Mouse (Mus musculus) olfactory bulb, adult 2 months (tissue): ENCODE results near the gene Oas1c. TPM values are rescaled to one million over a fixed set of nuclear protein-coding genes. Genes with fewer than 3 reads are reported as not detected.
A peak's percentile ranks its signal among the peaks of the same experiment; 100 is the strongest.
"Not testable (repeated sequence)": the region's sequence is repeated elsewhere in the genome, so short reads cannot be mapped to it uniquely, and the experiment has no call there.

Experiments used
- H3K27ac ChIP-seq: fragments of 200-500 bp; 2 replicates; pipeline ENCODE4 v1.5.1; 2012; ENCODE audit warnings: low read depth, low read length; ENCODE audit not compliant: insufficient read depth
- H3K4me1 ChIP-seq: fragments of 200-500 bp; 2 replicates; pipeline ENCODE4 v1.6.1; 2012; ENCODE audit warnings: low read length; ENCODE audit not compliant: control insufficient read depth, insufficient read depth
- H3K4me3 ChIP-seq: fragments of 200-500 bp; 2 replicates; pipeline ENCODE4 v1.5.1; 2012; ENCODE audit warnings: mild to moderate bottlenecking, low read depth, low read length, moderate library complexity; ENCODE audit not compliant: insufficient read depth
- CTCF ChIP-seq: fragments of 200-500 bp; IDR thresholded peaks from 2 replicates; pipeline ENCODE4 v1.5.1; 2012; ENCODE audit warnings: low read depth, mild to moderate bottlenecking, low read length, moderate library complexity; ENCODE audit not compliant: insufficient read depth
- POLR2A ChIP-seq: fragments of 200-500 bp; IDR thresholded peaks from 2 replicates; pipeline ENCODE4 v1.6.1; 2012; ENCODE audit warnings: mild to moderate bottlenecking, low read depth, low read length, moderate library complexity; ENCODE audit not compliant: insufficient read depth
- WGBS: fragments of 180-500 bp; shearing (Covaris S2); methylation state at CpG from one replicate; pipeline ENCODE4 v1.1.7; 2018; 5-methylcytosine and 5-hydroxymethylcytosine counted together
- polyA plus RNA-seq: library from polyadenylated mRNA; stranded (reverse); fragments of >200 nt; gene quantifications from 2 replicates; pipeline ENCODE4 v1.2.4, GENCODE M21; 2012; ENCODE audit warnings: low replicate concordance; ENCODE audit not compliant: missing spikeins, insufficient read depth, insufficient read length

Gene Oas1c
- polyA plus RNA-seq, 1 experiment, result not detected

- H3K4me1 ChIP-seq, result no peaks in the 10 kb centered on the region
- TF ChIP-seq CTCF, result no peak
- no peak for TF ChIP-seq POLR2A
These were observed 18.7 kb upstream of the Oas1c start for GRCm38 (mm10) chr5:120831031-120831430.

GRCm38 (mm10) chr5:120818999-120819398, 6.7 kb upstream of the Oas1c start:
- no peak overlapping the region for H3K27ac ChIP-seq
- TF ChIP-seq POLR2A, result no peak
- no peak for TF ChIP-seq CTCF
- H3K4me3 ChIP-seq, result no peak overlapping the region
- no peaks in the 10 kb centered on the region for H3K4me1 ChIP-seq

More at GRCm38 (mm10) chr5:120831031-120831430, 18.7 kb upstream of the Oas1c start:
- no peak overlapping the region for H3K27ac ChIP-seq
- 81% methylated on average over 4 of the region's 4 CpGs for WGBS
- H3K4me3 ChIP-seq, result no peak overlapping the region

GRCm38 (mm10) chr5:120815949-120816348, 3.6 kb upstream of the Oas1c start:
- 71% methylated on average over 3 of the region's 3 CpGs for WGBS
- TF ChIP-seq CTCF (peak; percentile 17; the same call in 1 of the 2 replicates), POLR2A (no peak)
- H3K4me3 ChIP-seq, result no peak overlapping the region
- no peak overlapping the region for H3K27ac ChIP-seq
- peaks cover 4% of the 10 kb centered on the region; the same call in 1 of the 2 replicates for H3K4me1 ChIP-seq

DNA sequence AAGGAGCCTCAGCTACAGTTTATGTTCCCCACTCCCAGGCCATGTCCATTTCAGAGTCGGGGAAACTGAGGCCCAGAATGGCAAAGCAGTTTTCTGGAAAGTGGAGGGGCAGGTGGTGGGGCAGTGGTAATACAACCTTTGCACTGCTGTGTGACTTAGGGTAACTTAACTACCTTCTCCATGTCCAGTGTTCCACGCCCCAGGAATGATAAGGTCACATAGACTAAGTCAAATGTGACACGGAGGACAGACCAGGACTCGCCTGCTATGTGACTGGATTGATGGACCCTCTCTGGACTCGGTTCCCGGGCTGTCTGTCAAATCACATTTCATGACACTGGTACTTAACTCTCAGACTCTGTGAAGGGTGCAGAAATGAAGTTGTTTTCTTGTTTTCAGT, 709 bp upstream of the Oas1c start:
- peak overlapping the region; percentile 49 for H3K4me3 ChIP-seq
- TF ChIP-seq POLR2A, result no peak
- no peak for TF ChIP-seq CTCF
- 80% methylated on average over 6 of the region's 6 CpGs for WGBS
- H3K27ac ChIP-seq, result no peak overlapping the region
- H3K4me1 ChIP-seq, result peaks cover 4% of the 10 kb centered on the region; the same call in 1 of the 2 replicates

DNA sequence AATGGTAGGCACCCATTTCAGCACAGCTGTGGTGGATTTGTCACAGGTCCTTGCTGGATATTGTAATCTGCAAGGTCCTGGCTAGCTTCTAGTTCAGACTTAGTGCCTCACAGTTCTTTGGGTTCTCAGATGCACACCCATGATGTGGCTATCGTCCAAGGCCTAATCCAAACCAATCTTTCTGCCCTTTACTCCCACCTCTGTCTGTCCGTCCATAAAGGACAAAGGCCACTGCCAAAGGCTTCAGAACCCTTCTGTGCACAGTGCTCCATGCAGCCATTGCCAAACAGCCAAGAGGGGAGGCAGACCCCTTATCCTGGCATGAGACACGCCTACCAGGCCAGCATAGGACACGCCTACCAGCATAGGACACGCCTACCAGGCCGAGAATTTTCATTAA, 3.1 kb downstream of the Oas1c start:
- TF ChIP-seq CTCF, result no peak
- no peak for TF ChIP-seq POLR2A
- no peak overlapping the region for H3K4me3 ChIP-seq
- no peak overlapping the region for H3K27ac ChIP-seq
- WGBS, result 36% methylated on average over 6 of the region's 6 CpGs
- peaks cover 4% of the 10 kb centered on the region; the same call in 1 of the 2 replicates for H3K4me1 ChIP-seq

DNA sequence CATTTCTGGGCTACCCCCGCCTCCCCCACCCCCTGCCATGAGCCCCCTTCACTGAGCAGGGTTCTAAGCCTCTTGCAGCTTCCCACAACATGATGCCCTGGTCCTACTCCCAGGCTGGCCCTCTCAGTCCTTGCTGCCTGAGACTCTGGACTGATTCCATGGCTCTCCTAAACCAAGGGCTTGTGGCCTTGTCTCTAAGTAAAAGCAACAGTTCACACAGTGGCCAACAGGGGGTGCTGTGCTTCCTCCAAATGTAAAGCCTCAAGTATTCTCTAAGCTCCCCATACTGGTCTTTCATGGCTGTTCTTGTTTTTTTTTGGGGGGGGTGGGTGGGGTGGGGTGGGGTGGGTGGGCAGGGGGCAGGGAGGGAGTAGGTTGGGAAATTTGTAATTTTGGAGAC, 5.9 kb downstream of the Oas1c start:
- TF ChIP-seq POLR2A (no peak), CTCF (peak; percentile 38; the same call in 1 of the 2 replicates)
- H3K27ac ChIP-seq, result no peak overlapping the region
- H3K4me3 ChIP-seq, result no peak overlapping the region
- WGBS, result 78% methylated on average over 1 of the region's 1 CpGs
- H3K4me1 ChIP-seq, result no peaks in the 10 kb centered on the region

- no peak overlapping the region for H3K27ac ChIP-seq
- H3K4me3 ChIP-seq, result no peak overlapping the region
- 70% methylated on average over 2 of the region's 2 CpGs for WGBS
- TF ChIP-seq POLR2A (no peak), CTCF (no peak)
- H3K4me1 ChIP-seq, result no peaks in the 10 kb centered on the region
These were observed 8.7 kb downstream of the Oas1c start for GRCm38 (mm10) chr5:120803596-120803995.

DNA sequence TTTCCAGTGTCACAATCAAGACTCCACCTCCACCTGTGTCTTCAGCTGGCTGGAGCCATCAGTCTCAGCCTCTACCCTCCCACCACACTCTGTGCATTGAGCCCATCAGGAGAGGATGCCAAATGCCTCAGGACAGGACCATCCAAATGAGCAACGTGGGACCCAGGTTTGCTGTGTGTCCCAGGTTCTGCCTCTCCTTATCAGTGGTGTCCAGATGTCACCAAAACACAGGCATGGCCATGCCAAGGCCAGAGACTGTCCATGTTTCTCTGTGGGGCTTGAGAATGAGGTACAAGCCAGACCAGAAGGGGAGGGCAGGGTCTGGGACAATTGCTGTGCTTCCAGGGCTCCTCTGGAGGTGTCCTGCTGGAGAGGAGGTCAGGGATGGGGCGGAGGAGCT, 13.4 kb downstream of the Oas1c start:
- H3K27ac ChIP-seq, H3K4me3 ChIP-seq, H3K4me1 ChIP-seq: not testable (repeated sequence)
- WGBS, result 80% methylated on average over 2 of the region's 2 CpGs

DNA sequence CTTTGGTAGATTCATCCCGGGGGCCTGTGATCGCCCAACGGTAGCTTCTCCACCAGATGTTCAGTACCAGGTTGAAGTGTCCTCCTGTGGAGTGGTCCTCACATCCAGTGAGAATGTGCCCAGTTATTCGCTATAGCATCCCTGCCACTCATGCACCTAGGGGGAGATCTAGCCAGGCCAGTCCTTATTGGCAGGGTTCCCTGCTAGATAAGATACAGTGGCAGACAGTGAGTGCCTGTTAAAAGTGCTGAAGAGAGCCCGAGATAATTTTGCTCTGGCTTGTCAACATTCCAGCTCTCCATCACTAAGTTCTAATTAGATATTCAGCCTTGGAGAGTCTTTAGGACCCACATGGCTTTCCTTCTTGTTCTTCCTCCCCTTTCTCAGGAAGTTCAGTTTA, 14.2 kb downstream of the Oas1c start:
- not testable (repeated sequence) for H3K4me1 ChIP-seq, H3K27ac ChIP-seq, H3K4me3 ChIP-seq
- 81% methylated on average over 5 of the region's 5 CpGs for WGBS

- not testable (repeated sequence) for H3K4me3 ChIP-seq, H3K4me1 ChIP-seq, H3K27ac ChIP-seq
- WGBS, result 59% methylated on average over 9 of the region's 9 CpGs
These were observed 16.8 kb downstream of the Oas1c start, which contains the start of gene Oas1e for GRCm38 (mm10) chr5:120795480-120796034. Gene Oas1e (minus strand): TSS chr5:120795530.
